Mouse (Mus musculus): ENCODE measurements around the gene Ilkap.

Gene Ilkap

DNA sequence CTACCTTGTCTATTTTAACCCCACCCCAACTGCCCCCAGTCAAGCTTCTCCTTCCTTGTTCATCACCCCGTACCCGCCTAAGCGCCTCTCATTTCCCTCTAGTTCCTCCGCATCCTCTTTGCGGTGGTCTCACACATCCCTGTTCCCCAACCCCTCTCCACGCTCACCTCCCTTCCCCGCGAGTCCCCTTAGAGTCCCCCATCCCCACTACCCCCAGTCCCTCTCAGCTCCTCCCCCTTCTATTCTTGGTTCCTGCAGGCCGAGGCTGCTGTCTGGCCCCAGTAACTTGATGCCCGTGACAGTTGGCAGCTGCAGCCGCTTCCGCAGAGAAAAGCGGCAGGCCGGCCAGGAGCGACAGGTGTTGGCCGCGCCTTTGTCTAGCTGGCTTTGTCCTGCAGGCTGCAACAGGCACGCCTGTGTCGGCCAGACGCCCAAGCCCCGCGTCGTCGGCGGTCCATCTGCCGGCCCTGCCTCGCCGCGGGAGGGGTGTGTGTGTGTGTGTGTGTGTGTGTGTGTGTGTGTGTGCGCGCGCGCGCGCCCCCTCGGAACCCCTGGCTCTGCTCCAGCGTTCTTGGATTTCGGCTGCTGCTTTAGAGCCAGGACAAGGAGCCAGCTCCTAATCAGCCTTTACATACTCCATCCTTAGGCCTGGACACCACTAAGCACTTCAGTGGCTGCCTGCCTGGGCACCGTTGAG is 15.4 kb upstream of the Ilkap start, which contains the start of gene Hes6:
Gene Hes6 (minus strand): TSS at position 141 of the 697 bp plus-strand sequence.
- peak; percentile 61 for DNase-seq

GRCm38 (mm10) chr1:91413536-91413897 is 14.9 kb upstream of the Ilkap start:
- no peak for DNase-seq

- DNase-seq = peak; percentile 90
These were observed 14.5 kb upstream of the Ilkap start for GRCm38 (mm10) chr1:91413030-91413506.

- DNase-seq = peak; percentile 20
These were observed 13.8 kb upstream of the Ilkap start for GRCm38 (mm10) chr1:91412286-91413029.

- DNase-seq = no peak
These were observed 13.1 kb upstream of the Ilkap start for GRCm38 (mm10) chr1:91411631-91412285.

GRCm38 (mm10) chr1:91407819-91408218 is 9.2 kb upstream of the Ilkap start:
- DNase-seq = no peak

DNA sequence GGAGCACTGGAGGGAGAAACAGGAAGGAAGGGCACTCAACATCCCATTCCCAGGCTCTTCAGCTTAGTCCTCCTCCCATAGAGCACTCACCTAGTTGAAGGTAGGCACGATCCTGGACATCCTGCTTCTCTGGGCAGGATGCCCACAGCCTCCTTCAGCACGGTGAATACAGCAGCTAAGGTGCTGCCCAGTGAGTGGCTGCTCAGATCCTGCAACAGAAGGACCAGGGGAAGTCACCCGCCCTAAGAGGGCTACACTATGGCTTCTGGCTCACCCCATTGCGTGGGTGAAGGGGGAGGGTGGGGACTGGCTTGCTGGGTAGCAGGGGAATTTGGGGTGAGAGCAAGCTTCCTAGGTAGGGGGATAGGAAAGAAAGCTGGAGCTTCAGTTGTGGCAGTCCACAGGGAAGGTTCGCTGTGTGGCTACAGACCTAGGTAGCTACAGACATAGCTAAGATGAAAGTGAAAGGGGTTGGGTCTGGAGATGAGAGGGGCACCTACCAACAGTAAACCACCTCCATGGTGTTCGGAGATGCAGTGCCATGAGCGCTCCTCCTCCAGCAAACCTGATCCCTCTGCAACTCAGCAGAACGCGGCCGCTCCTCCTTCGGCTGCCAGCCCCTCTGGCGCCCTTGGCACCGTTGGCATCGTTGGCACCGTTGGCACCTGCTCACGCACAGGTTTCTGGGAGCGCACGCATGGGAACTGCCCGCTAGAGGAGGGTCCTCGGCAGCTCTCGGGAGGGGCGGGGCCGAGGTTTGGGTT is 7.0 kb upstream of the Ilkap start:
- no peak for DNase-seq

DNA sequence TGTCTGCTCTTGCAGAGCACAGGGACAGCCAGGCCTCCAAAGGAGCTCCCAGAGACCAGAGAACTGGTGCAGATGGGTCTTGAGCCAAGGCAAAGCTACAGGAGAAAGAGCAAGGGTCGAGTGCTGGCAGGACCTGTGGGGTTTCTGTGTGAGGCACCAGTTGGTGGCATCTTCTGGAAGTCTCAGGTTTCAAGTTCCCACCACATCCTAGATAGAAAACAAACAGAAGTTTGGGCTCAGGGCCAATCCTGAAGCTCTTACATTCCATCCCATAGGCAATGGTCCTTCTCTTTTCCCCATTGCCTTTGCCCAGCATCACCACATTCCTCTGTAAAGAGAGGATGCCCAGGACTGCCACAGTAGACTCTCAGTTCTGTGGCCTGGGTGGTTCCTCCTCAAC is 6.4 kb upstream of the Ilkap start:
- DNase-seq = no peak

- peak; percentile 25 for DNase-seq
These were observed 722 bp downstream of the Ilkap start for GRCm38 (mm10) chr1:91397927-91398259.

DNA sequence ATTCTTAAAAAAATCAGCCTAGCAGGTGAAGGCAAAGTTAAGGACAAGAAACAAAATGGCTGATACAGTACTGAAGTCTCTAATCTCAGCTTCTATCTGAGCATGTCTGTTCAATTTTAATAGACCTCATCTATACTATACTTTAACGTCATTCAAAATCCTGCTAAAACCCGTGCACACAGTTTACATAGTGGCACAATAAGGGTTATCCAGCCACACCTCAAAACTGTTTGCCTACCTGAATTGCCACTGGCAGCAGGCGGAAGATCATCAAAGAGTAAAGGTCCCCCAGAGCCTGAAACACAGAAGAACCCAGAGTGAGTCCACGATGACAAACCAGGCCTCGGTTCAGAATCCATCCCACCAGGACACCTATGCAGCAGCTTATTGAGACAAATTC is 8.2 kb downstream of the Ilkap start:
- no peak for DNase-seq

- no peak for DNase-seq
These were observed 17.5 kb downstream of the Ilkap start for GRCm38 (mm10) chr1:91381091-91381471.

DNA sequence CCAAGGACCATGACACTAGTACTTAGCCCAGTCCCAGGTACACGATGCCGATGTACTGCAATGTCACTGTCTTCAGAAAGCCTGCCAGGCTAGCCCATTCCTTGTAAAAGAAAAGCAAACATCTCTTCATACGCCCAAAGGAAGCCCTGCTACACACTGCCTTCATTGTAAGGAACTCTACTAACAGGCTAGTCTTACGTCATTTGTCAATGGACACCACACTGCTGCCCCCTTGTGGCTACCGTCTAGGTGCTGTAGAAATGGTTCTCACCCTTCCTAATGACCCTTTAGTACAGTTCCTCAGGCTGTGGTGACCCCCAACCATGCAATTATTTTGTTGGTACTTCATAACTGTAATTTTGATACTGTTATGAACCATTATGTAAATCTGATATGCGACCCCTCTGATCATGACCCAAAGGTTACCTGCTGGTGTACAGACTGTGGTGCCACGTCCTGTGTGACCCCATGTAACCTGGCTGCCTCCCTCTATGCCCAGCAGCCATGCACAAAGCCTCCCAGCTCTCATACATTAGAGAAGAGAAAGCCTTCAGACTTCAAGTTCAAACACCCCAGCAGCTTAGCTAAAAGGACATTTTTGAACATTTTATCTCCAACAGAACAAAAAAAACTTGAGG is 18.0 kb downstream of the Ilkap start:
- DNase-seq = peak; percentile 44

GRCm38 (mm10) chr1:91373414-91373835 is 25.2 kb downstream of the Ilkap start:
- no peak for DNase-seq

- no peak for DNase-seq
These were observed 28.6 kb downstream of the Ilkap start for GRCm38 (mm10) chr1:91370055-91370454.

GRCm38 (mm10) chr1:91369408-91369807 is 29.2 kb downstream of the Ilkap start:
- DNase-seq = no peak

DNA sequence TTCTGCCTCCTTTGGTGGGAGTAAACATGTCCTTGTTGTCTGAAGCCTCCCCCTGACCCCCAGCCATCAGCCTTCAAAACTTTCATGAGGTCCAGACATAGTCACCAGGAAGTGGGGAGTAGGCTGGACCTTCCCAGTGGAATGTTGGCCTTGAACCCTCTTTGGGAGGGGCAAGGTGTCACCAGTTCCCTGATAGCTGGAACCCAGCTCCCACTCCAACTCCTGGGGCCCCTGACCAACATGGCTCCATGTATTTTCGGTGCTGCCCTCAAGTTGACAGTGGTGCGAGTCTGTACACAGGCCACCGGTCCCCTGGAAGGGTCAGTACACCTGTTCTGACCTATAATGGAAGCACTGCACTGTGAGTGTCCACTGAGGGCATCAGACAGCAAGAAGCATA is 31.3 kb downstream of the Ilkap start:
- no peak for DNase-seq

- peak; percentile 36 for DNase-seq
These were observed 32.2 kb downstream of the Ilkap start, which contains the start of gene Erfe for GRCm38 (mm10) chr1:91366215-91367108. Erfe (plus strand) TSS chr1:91366430.

GRCm38 (mm10) chr1:91365816-91366214 is 32.8 kb downstream of the Ilkap start:
- DNase-seq = no peak

- no peak for DNase-seq
These were observed 33.6 kb downstream of the Ilkap start for GRCm38 (mm10) chr1:91364822-91365644.

- no peak for DNase-seq
These were observed 36.5 kb downstream of the Ilkap start for GRCm38 (mm10) chr1:91362113-91362512.

GRCm38 (mm10) chr1:91356105-91356504 is 42.5 kb downstream of the Ilkap start:
- no peak for DNase-seq
